Mouse (Mus musculus) adrenal gland, postnatal 4 days (tissue): ENCODE measurements around the gene Etfbkmt. TPM values are rescaled to one million over a fixed set of nuclear protein-coding genes. Genes with fewer than 3 reads are reported as not detected.
"Not testable (repeated sequence)": the region's sequence is repeated elsewhere in the genome, so short reads cannot be mapped to it uniquely, and the experiment has no call there.

Experiments
- DNase-seq, 2 experiments: peaks; one replicate each; pipeline ENCODE4 v3.0.0; 2021 to 2022; ENCODE audit warnings: low spot score in 2 of 2, mixed read lengths in 2 of 2
- total RNA-seq, 2 experiments: library from RNA; stranded (reverse); gene quantifications; 2 replicates each; pipeline ENCODE4 v1.2.3; 2021

The Etfbkmt gene
- total RNA-seq, 2 experiments from 2014 or later: 15.6 to 16.4 TPM

GRCm38 (mm10) chr6:149132311-149133077 lies 7.2 kb upstream of the Etfbkmt start:
- no peak for DNase-seq

DNA sequence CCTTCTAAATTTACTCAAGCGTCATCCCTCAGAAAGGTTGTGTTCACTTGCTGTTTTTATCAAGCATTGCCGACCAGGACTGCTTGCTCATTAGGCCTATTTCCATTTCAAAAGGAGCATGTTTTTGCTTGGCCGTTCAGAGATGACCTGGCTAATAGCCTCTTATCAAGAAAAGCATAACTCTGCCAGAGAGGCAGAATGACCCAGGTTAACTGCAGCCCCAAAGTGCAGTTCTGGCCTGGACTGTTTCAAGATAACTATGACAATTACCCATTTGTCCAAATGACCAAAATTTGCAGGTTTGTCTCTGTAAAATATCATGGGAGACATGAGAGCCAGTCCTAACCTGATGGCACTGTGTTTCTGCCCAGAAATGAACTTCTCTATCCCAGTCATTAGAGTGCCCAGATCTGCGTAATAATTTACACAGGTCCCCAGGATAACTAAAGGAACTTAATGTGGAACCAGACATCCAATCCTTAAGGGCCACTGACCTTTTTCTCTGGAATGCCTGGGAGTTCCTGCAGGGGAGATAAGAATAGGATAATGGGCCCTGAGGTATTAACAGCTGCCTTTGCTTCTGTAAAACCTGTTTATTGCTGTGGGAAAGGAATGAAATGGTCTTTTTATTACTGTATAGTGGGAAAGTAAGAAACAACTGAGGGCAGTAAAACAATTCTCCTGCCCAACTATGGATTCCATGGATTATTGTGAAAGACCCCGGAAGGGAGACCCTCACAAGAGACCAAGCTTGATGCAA lies 5.1 kb upstream of the Etfbkmt start:
- no peak for DNase-seq

DNA sequence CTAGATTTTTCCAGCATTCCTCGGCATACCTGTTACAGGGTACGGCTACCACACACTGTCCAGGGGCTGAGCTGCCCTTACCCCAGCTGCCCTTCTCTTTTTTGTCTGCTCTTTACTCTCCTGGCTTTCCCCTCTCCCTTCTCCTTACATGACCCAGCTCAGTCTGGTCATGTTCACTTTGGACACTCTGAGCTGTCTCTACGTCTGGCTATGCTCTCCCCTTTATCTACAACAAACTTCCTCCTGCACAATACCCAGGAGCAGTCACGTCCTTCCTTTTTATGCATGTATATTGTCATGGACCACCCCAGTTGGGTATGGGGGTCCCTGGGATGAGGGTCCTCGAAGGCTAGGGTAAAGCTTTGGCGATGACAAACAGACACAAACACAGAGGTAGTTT lies 4.0 kb upstream of the Etfbkmt start:
- DNase-seq: no peak

DNA sequence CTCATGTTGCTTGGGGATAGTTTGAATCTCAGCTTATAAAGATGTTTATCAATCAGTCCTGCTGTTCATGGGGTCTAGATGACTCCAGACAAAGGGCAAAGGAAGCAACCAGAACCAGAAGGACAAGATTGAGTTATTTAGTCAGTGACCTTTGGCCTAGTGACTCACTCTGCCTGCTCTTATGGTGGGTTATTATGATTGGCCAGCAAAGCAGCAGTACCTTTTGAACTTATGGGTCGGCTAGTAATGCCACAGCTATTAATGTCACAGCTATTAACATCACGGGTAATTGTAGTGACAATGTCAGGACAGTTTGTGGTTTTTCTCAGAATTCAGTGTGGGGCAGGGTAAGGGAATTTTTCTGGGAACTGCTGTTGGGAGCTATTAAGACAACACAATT lies 1.7 kb upstream of the Etfbkmt start:
- no peak for DNase-seq

DNA sequence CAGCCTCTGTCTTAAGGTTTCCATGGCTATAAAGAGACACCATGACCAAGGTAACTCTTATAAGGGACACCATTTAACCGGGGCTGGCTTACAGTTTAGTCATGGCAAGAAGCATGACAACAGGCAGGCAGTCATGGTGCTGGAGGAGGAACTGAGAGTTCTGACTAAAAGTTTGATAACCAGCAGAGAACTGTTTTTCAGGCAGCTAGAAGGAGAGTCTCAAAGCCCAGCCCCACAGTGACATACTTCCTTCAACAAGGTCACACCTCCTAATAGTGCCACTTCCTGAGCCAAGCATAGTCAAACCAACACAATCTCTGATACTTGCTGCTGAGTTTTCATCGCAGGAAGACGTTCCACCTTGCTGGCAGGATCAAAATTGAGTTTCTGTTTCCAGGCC lies 638 bp upstream of the Etfbkmt start:
- DNase-seq: no peak

DNA sequence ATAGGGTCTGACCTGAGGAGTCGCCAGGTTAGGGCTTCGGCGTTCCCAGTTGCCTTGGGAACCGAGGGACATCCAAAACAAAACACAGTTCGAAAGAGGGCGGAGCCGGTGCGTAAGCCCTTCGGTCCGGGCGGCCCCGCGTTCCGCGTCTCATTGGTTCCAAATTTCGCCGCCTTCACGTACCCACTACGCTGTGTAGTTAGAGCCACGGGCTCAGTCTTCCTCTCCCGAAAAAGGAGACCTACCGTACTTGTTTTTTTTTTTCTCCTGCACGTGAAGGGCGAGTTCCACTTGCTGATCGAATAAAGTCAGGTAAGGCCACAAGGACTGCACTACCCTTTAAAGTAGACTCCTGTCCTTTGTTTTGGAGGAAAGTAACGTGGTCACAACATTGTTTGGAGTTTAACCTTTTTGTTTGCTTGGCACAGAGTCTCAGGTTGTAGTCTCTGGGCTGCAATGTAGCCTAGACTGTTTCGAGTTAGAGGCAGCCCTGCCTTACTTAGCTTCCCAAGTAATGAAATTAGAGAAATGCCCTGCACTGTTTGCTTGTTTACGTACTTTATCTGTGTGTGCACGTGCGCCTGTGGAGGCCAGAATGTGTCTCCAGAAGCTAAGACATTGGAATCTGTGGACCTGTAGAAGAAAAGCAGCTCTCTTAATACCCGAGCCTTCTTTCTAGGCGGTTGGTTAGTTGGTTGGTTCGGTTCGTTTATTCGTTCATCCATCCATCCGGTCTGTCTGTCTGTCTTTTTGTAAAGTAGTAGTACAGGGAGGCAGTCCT lies 1.9 kb downstream of the Etfbkmt start:
- DNase-seq: peak; percentile 69 to 80

- DNase-seq: no peak
These were observed 5.5 kb downstream of the Etfbkmt start for GRCm38 (mm10) chr6:149145143-149145542.

- no peak for DNase-seq
These were observed 9.0 kb downstream of the Etfbkmt start for GRCm38 (mm10) chr6:149148436-149149229.

DNA sequence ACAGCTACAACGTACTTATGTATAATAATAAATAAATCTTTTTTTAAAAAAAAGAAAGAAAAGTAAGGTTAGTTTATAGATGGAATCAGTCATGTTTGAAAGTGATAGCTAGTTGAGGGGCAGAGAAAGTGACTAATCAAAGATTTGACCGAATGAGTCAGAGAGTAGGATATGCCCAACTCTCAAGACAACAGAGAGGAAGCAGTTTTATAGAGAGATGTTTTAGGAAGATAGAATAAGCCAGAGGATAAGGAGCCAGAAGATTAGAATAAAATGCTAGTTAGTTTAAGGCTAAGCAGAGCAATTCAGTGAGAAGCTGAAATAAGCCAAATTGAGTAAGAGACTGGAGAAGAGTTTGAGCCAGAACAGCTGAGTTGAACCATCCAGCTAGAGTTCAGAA lies 12.5 kb downstream of the Etfbkmt start:
- DNase-seq: no peak

GRCm38 (mm10) chr6:149153473-149154115 lies 13.9 kb downstream of the Etfbkmt start:
- DNase-seq: no peak

- DNase-seq: no peak
These were observed 14.7 kb downstream of the Etfbkmt start for GRCm38 (mm10) chr6:149154116-149155030.

GRCm38 (mm10) chr6:149155031-149155841 lies 15.6 kb downstream of the Etfbkmt start:
- DNase-seq: no peak

DNA sequence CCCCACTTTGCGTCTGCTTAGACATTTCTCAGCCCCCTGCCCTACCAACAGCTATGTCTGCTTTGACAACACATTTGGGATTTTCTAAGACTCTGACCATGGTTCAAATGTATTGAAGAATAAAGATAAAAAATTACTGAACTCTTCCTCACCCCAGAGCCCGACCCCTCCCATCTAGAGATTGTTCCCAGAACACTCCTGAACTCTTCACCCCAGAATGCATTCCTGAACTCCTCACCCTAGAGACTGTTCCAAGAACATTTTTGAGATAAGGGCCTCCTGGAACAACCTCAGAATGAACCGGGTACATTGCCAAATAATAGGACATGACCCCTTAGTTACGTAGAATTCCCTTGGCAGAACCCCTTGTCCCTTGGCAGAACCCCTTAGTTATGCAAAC lies 27.4 kb downstream of the Etfbkmt start:
- DNase-seq: not testable (repeated sequence)

GRCm38 (mm10) chr6:149167672-149168071 lies 28.0 kb downstream of the Etfbkmt start:
- DNase-seq: no peak

- no peak for DNase-seq
These were observed 28.8 kb downstream of the Etfbkmt start for GRCm38 (mm10) chr6:149168436-149168835.

DNA sequence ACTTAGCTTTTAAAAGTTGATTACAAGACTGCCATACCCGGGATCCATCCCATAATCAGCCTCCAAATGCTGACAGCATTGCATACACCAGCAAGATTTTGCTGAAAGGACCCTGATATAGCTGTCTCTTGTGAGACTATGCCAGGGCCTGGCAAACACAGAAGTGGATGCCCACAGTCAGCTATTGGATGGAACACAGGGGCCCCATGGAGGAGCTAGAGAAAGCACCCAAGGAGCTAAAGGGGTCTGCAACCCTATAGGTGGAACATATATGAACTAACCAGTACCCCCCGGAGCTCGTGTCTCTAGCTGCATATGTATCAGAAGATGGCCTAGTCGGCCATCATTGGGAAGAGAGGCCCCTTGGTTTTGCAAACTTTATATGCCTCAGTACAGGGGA lies 30.3 kb downstream of the Etfbkmt start:
- not testable (repeated sequence) for DNase-seq

DNA sequence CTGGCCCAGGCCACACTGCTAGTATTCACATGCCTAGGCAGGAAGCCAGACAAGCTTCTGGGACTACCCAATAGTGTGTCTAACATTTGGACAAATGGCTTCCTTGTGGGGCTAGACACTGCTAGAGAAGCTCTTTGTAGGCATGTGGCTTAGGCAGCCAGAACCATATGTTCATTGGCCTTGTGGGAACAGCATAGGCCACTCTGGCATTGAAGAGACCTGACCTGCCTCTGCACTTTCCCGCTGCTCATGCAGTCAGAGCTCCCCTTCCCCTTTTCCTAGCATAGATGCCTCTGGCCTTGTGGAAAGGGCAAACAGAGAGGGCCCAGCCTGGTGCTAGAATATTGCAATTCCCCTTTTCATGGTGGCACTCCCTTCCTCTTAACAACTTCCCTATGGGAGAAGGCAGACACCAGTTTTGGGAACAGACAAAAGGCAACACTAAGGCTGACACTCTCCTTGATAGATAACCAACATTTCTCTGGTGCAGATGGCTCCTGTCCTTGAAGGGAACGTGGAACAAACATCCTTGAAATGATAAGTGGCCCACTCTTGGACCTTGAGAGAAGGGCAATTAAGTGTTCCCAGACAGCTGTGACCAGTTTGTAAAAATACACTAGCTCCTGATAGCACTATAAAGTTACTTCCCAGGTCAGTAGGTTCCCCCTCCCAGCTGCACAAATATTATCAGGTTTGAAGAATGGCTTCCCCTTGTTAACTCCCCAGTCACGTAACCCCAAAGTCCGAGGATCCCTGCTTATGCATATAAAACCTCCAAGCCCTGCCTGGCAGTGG lies 34.4 kb downstream of the Etfbkmt start:
- no peak for DNase-seq
